Mouse (Mus musculus) cerebellum, adult 2 months (tissue): ENCODE results near the gene Art3. TPM values are rescaled to one million over a fixed set of nuclear protein-coding genes. Genes with fewer than 3 reads are reported as not detected.
A peak's percentile ranks its signal among the peaks of the same experiment; 100 is the strongest.

ENCODE experiments used
- DNase-seq, 2 experiments: peaks; one replicate each; pipeline ENCODE4 v3.0.0; 2021
- H3K27ac ChIP-seq: fragments of 200-500 bp; 2 replicates; pipeline ENCODE4 v1.5.1; 2012; ENCODE audit warnings: low read length, control low read depth, inconsistent platforms; ENCODE audit not compliant: insufficient read depth
- H3K27me3 ChIP-seq: fragments of 200-500 bp; 2 replicates; pipeline ENCODE4 v1.6.1; 2012; ENCODE audit warnings: inconsistent platforms, mild to moderate bottlenecking, low read length, moderate library complexity; ENCODE audit not compliant: control insufficient read depth, insufficient read depth
- H3K4me1 ChIP-seq: fragments of 200-500 bp; 2 replicates; pipeline ENCODE4 v1.6.1; 2011; ENCODE audit warnings: low read length; ENCODE audit not compliant: control insufficient read depth, insufficient read depth
- H3K4me3 ChIP-seq: fragments of 200-500 bp; replicated peaks from 2 replicates; pipeline ENCODE3; 2011; ENCODE audit warnings: mild to moderate bottlenecking, low read depth, low read length, control low read depth; ENCODE audit not compliant: insufficient read depth
- CTCF ChIP-seq: fragments of 200-500 bp; IDR thresholded peaks from 2 replicates; pipeline ENCODE4 v1.5.1; 2011; ENCODE audit warnings: low read depth, mild to moderate bottlenecking, control low read depth, low read length, moderate library complexity, borderline replicate concordance; ENCODE audit not compliant: insufficient read depth
- POLR2A ChIP-seq: fragments of 200-500 bp; IDR thresholded peaks from 2 replicates; pipeline ENCODE4 v1.6.1; 2011; ENCODE audit warnings: low read length, control low read depth, borderline replicate concordance; ENCODE audit not compliant: insufficient read depth
- WGBS: fragments of 180-500 bp; shearing (Covaris S2); methylation state at CpG from one replicate; pipeline ENCODE4 v1.1.7; 2018; 5-methylcytosine and 5-hydroxymethylcytosine counted together
- polyA plus RNA-seq: library from polyadenylated mRNA; depleted of rRNA; stranded (reverse); fragments of >200 nt; gene quantifications from 2 replicates; pipeline ENCODE4 v1.2.3, GENCODE M21; 2012

Art3 gene
- polyA plus RNA-seq, 1 experiment, result 17.8 TPM

GRCm38 (mm10) chr5:92413271-92413981 lies 81.8 kb downstream of the Art3 start:
- H3K4me3 ChIP-seq, result no peak overlapping the region
- no peak for DNase-seq
- H3K27me3 ChIP-seq, result no peaks in the 10 kb centered on the region
- H3K4me1 ChIP-seq, result no peaks in the 10 kb centered on the region
- whole genome bisulfite sequencing, result 81% methylated on average over 11 of the region's 11 CpGs
- TF ChIP-seq POLR2A, result no peak
- TF ChIP-seq CTCF, result no peak
- no peak overlapping the region for H3K27ac ChIP-seq

- Histone ChIP-seq H3K4me3 (no peak overlapping the region), H3K27ac (no peak overlapping the region), H3K27me3 (no peaks in the 10 kb centered on the region), H3K4me1 (no peaks in the 10 kb centered on the region)
- WGBS, result 86% methylated on average over 8 of the region's 8 CpGs
- DNase-seq, result no peak
- no peak for TF ChIP-seq POLR2A
- no peak for TF ChIP-seq CTCF
These were observed 82.4 kb downstream of the Art3 start for GRCm38 (mm10) chr5:92413982-92414375.

- Histone ChIP-seq H3K27ac (no peak overlapping the region), H3K27me3 (no peaks in the 10 kb centered on the region), H3K4me3 (no peak overlapping the region), H3K4me1 (no peaks in the 10 kb centered on the region)
- 95% methylated on average over 11 of the region's 11 CpGs for WGBS
- TF ChIP-seq CTCF, result no peak
- TF ChIP-seq POLR2A, result no peak
- no peak for DNase-seq
These were observed 92.5 kb downstream of the Art3 start for GRCm38 (mm10) chr5:92424126-92424525.

GRCm38 (mm10) chr5:92430723-92431122 lies 99.1 kb downstream of the Art3 start:
- TF ChIP-seq CTCF, result no peak
- no peak for TF ChIP-seq POLR2A
- Histone ChIP-seq H3K4me3 (no peak overlapping the region), H3K4me1 (no peaks in the 10 kb centered on the region), H3K27ac (no peak overlapping the region), H3K27me3 (no peaks in the 10 kb centered on the region)
- WGBS, result 26% methylated on average over 5 of the region's 5 CpGs
- DNase-seq, result peak in 1 of 2 experiments; percentile 20

- H3K4me3 ChIP-seq, result no peak overlapping the region
- 11% methylated on average over 7 of the region's 7 CpGs for WGBS
These were observed 100.0 kb downstream of the Art3 start for GRCm38 (mm10) chr5:92431611-92432010.

GRCm38 (mm10) chr5:92434070-92434469 lies 102.4 kb downstream of the Art3 start:
- Histone ChIP-seq H3K4me3 (peak overlapping the region; percentile 76), H3K4me1 (no peaks in the 10 kb centered on the region), H3K27me3 (no peaks in the 10 kb centered on the region), H3K27ac (no peak overlapping the region)
- TF ChIP-seq POLR2A (no peak), CTCF (no peak)
- under 1% methylated on average over 12 of the region's 12 CpGs for WGBS
- no peak for DNase-seq

More at GRCm38 (mm10) chr5:92431611-92432010, 100.0 kb downstream of the Art3 start:
- Histone ChIP-seq H3K27ac (no peak overlapping the region), H3K4me1 (no peaks in the 10 kb centered on the region), H3K27me3 (no peaks in the 10 kb centered on the region)
- DNase-seq, result no peak
- TF ChIP-seq POLR2A (no peak), CTCF (no peak)

GRCm38 (mm10) chr5:92434571-92434985 lies 103.0 kb downstream of the Art3 start:
- no peak overlapping the region for H3K27ac ChIP-seq
- H3K27me3 ChIP-seq, result no peaks in the 10 kb centered on the region
- TF ChIP-seq CTCF (no peak), POLR2A (no peak)
- no peak for DNase-seq
- H3K4me1 ChIP-seq, result no peaks in the 10 kb centered on the region
- H3K4me3 ChIP-seq, result peak overlapping the region; percentile 76
- under 1% methylated on average over 38 of the region's 39 CpGs for WGBS

GRCm38 (mm10) chr5:92435025-92435584 lies 103.5 kb downstream of the Art3 start, which contains the start of gene Nup54:
TSS of gene Nup54 (minus strand) at chr5:92435219.
- TF ChIP-seq CTCF (no peak), POLR2A (peak; percentile 81)
- WGBS, result 0% methylated on average over 34 of the region's 34 CpGs
- Histone ChIP-seq H3K4me1 (no peaks in the 10 kb centered on the region), H3K4me3 (peak within 1 kb of the TSS; percentile 76), H3K27me3 (no peaks in the 10 kb centered on the region), H3K27ac (no peak within 1 kb of the TSS)
- DNase-seq, result peak; percentile 96 to 97
